Mouse (Mus musculus) neural tube, embryonic 13.5 days (tissue): ENCODE measurements around the gene Acvrl1. TPM values are rescaled to one million over a fixed set of nuclear protein-coding genes. Genes with fewer than 3 reads are reported as not detected.

Experiments used
- ATAC-seq: fragments of 200-750 bp; cut with Nextera tagmentation; 2 replicates; pipeline ENCODE4 v1.8.0; 2017; ENCODE audit warnings: low read depth, mild to moderate bottlenecking, moderate TSS enrichment, moderate library complexity
- H3K27ac ChIP-seq: fragments of 300-500 bp; sonication (generic); replicated peaks from 2 replicates; pipeline ENCODE4 v1.5.1; 2015; ENCODE audit warnings: moderate library complexity, mild to moderate bottlenecking, inconsistent platforms
- H3K27me3 ChIP-seq: fragments of 300-500 bp; sonication (generic); 2 replicates; pipeline ENCODE4 v1.6.1; 2015; ENCODE audit warnings: mild to moderate bottlenecking, inconsistent platforms
- H3K36me3 ChIP-seq: fragments of 300-500 bp; sonication (generic); 2 replicates; pipeline ENCODE4 v1.6.1; 2015; ENCODE audit warnings: mild to moderate bottlenecking, inconsistent platforms
- H3K4me1 ChIP-seq: fragments of 300-500 bp; sonication (generic); replicated peaks from 2 replicates; pipeline ENCODE4 v1.6.1; 2015; ENCODE audit warnings: inconsistent platforms
- H3K4me2 ChIP-seq: fragments of 300-500 bp; sonication (generic); 2 replicates; pipeline ENCODE4 v1.6.1; 2015; ENCODE audit warnings: inconsistent platforms, mild to moderate bottlenecking, moderate library complexity
- H3K4me3 ChIP-seq: fragments of 300-500 bp; sonication (generic); 2 replicates; pipeline ENCODE4 v1.5.1; 2015; ENCODE audit warnings: mild to moderate bottlenecking, inconsistent platforms
- H3K9ac ChIP-seq: fragments of 300-500 bp; sonication (generic); 2 replicates; pipeline ENCODE4 v1.6.1; 2015; ENCODE audit warnings: moderate library complexity, mild to moderate bottlenecking, inconsistent platforms
- H3K9me3 ChIP-seq: fragments of 300-500 bp; sonication (generic); 2 replicates; pipeline ENCODE4 v1.6.1; 2016; ENCODE audit warnings: inconsistent platforms
- WGBS: fragments of 180-500 bp; shearing (Covaris S2); methylation state at CpG from one replicate; pipeline ENCODE4 v1.1.7; 2015; 5-methylcytosine and 5-hydroxymethylcytosine counted together
- microRNA-seq: library from miRNA; unstranded; fragments of <30 nt; microRNA quantifications from one replicate; pipeline ENCODE4, GENCODE M21; 2016
- polyA plus RNA-seq: library from polyadenylated mRNA; unstranded; fragments of >200 nt; fragmentation: Nextera tagmentation; extraction: Ambion mirVana; gene quantifications from 2 replicates; pipeline ENCODE4 v1.2.1, GENCODE M21; 2015

Gene Acvrl1
- polyA plus RNA-seq, 1 experiment from 2014 or later, result 8.1 TPM

- 74% methylated on average over 5 of the region's 5 CpGs for WGBS
- Histone ChIP-seq H3K27ac (no peak overlapping the region), H3K27me3 (no peaks in the 10 kb centered on the region), H3K4me1 (peaks cover 57% of the 10 kb centered on the region), H3K9me3 (no peaks in the 10 kb centered on the region), H3K4me2 (no peak overlapping the region), H3K4me3 (no peak overlapping the region), H3K36me3 (peaks cover 28% of the 10 kb centered on the region), H3K9ac (no peak overlapping the region)
- no peak for ATAC-seq
Measured at GRCm38 (mm10) chr15:101190762-101191150, 62.4 kb downstream of the Acvrl1 start.

DNA sequence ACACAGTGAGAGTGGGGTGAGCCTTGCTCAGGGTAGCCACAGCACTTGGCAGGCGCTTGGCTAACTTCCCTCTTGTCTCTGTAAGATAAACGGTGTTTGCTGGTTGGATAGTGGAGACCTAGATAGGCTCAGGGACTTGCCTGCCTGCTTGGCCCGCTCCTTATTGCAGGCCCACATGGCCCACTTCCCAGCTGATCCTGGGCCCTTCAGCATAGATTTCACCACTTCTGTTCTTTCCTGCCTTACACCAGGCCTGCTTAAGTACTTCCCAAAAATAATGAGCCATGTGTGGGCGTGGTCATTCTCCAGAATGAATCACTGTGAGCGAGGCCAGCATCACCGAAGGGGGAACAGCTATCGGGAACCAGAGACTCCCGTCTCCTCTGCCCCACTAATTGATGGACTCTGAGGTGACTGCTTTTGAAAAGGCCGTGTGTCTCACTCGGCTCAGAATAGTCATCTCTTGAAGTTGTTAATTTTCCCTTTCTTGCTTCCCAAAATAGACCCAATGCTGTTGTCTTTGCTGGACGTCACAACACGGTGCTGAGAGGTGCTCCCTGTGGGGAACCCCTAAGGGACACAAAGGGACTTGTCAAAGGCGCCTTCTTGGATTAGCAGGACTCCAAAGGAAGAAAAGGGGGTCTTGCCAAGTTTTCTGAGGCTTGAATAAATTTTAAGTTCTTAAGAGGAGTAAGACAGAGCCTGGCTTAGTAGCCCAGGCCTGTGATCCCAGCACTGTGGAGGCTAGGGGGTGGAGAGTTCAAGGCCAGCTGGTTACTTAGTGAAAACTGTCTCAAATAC lies 63.3 kb downstream of the Acvrl1 start:
- no peaks in the 10 kb centered on the region for H3K9me3 ChIP-seq
- no peaks in the 10 kb centered on the region for H3K27me3 ChIP-seq
- WGBS, result 21% methylated on average over 13 of the region's 13 CpGs
- peak overlapping the region; percentile 47 for H3K27ac ChIP-seq
- peaks cover 30% of the 10 kb centered on the region for H3K36me3 ChIP-seq
- no peak overlapping the region for H3K4me2 ChIP-seq
- H3K4me1 ChIP-seq, result peaks cover 57% of the 10 kb centered on the region
- no peak overlapping the region for H3K9ac ChIP-seq
- H3K4me3 ChIP-seq, result no peak overlapping the region
- ATAC-seq, result peak; percentile 38; the same call in 1 of the 2 replicates

- H3K4me1 ChIP-seq, result peaks cover 57% of the 10 kb centered on the region
- H3K4me3 ChIP-seq, result no peak overlapping the region
- no peaks in the 10 kb centered on the region for H3K9me3 ChIP-seq
- H3K27me3 ChIP-seq, result no peaks in the 10 kb centered on the region
- 58% methylated on average over 7 of the region's 7 CpGs for WGBS
- peaks cover 35% of the 10 kb centered on the region for H3K36me3 ChIP-seq
- no peak for ATAC-seq
- H3K27ac ChIP-seq, result peak overlapping the region; percentile 47; the same call in 1 of the 2 replicates
- no peak overlapping the region for H3K9ac ChIP-seq
- no peak overlapping the region for H3K4me2 ChIP-seq
Measured at GRCm38 (mm10) chr15:101192260-101192640, 63.9 kb downstream of the Acvrl1 start.

DNA sequence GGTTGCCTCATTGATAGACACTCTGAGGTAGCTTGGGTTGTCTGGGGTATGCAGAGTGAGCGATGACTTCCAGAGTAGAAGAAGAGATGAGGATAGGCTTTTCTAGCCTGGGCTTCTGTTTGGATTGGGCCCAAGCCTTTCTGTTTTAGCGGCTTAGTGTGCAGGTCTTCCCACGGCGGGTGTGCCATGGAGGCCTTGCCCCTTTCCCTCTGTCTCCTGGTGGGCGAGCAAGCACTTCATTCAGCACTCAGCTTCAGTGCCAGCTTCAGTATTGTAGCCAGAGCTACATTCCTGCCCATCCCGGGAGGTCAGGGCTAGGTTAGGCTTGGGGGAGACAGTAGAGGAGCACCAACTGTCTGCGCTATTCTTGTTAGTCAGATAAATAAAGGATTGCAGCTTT lies 64.3 kb downstream of the Acvrl1 start:
- Histone ChIP-seq H3K4me1 (peaks cover 56% of the 10 kb centered on the region), H3K36me3 (peaks cover 39% of the 10 kb centered on the region), H3K27me3 (no peaks in the 10 kb centered on the region), H3K9ac (no peak overlapping the region), H3K9me3 (no peaks in the 10 kb centered on the region), H3K4me3 (no peak overlapping the region), H3K27ac (peak overlapping the region; percentile 47; the same call in 1 of the 2 replicates), H3K4me2 (no peak overlapping the region)
- ATAC-seq, result no peak
- 89% methylated on average over 7 of the region's 7 CpGs for WGBS

DNA sequence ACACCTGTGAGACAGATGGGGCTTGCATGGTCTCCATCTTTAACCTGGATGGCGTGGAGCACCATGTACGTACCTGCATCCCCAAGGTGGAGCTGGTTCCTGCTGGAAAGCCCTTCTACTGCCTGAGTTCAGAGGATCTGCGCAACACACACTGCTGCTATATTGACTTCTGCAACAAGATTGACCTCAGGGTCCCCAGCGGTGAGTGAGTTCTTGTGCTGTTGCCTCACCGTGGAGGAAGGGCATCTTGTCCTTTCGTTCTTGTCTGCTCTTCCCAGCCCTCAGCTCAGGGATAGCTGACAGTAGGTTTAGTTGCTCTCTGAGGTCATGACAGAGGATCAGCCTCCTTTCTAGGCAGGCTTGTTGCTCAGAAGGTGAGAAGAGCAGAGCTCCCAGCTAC lies 65.6 kb downstream of the Acvrl1 start:
- H3K9ac ChIP-seq, result no peak overlapping the region
- ATAC-seq, result no peak
- H3K36me3 ChIP-seq, result peaks cover 46% of the 10 kb centered on the region
- H3K4me3 ChIP-seq, result no peak overlapping the region
- H3K9me3 ChIP-seq, result no peaks in the 10 kb centered on the region
- H3K4me2 ChIP-seq, result no peak overlapping the region
- no peaks in the 10 kb centered on the region for H3K27me3 ChIP-seq
- H3K4me1 ChIP-seq, result peaks cover 43% of the 10 kb centered on the region
- WGBS, result 97% methylated on average over 6 of the region's 6 CpGs
- H3K27ac ChIP-seq, result no peak overlapping the region

Small RNAs within 50 kb of the gene (microRNA-seq; reads per million reads assigned to microRNA genes)
- gene Mir6962, result 0.59 reads per million

Other genes starting within 250 kb of the Acvrl1 start
- not detected in 2 replicates for gene Gm47841, start 81.1 kb upstream of the Acvrl1 start, polyA plus RNA-seq
- 0.17 and 0.18 TPM in 2 replicates for gene Fignl2, start 50.0 kb upstream of the Acvrl1 start, polyA plus RNA-seq
- gene Ankrd33, start 12.8 kb upstream of the Acvrl1 start, polyA plus RNA-seq, result not detected in 2 replicates
- 18.0 and 18.8 TPM in 2 replicates for gene Acvr1b, start 45.5 kb downstream of the Acvrl1 start, polyA plus RNA-seq
- gene Grasp, start 95.7 kb downstream of the Acvrl1 start, polyA plus RNA-seq, result 4.4 and 4.8 TPM in 2 replicates
- 6.4 and 7.6 TPM in 2 replicates for gene Nr4a1, start 125.7 kb downstream of the Acvrl1 start, polyA plus RNA-seq
- 77.9 and 84.7 TPM in 2 replicates for gene Atg101, start 155.8 kb downstream of the Acvrl1 start, polyA plus RNA-seq
- gene 6030408B16Rik, start 164.7 kb downstream of the Acvrl1 start, polyA plus RNA-seq, result 0.43 and 0.60 TPM in 2 replicates
- gene Krt80, start 241.6 kb downstream of the Acvrl1 start, polyA plus RNA-seq, result 0.08 and 0.11 TPM in 2 replicates